Mouse (Mus musculus): Measurements from ENCODE around the gene Siah2. TPM values are rescaled to one million over a fixed set of nuclear protein-coding genes. Genes with fewer than 3 reads are reported as not detected.

Gene Siah2
- polyA plus RNA-seq, 1 experiment, result 18.4 TPM

DNA sequence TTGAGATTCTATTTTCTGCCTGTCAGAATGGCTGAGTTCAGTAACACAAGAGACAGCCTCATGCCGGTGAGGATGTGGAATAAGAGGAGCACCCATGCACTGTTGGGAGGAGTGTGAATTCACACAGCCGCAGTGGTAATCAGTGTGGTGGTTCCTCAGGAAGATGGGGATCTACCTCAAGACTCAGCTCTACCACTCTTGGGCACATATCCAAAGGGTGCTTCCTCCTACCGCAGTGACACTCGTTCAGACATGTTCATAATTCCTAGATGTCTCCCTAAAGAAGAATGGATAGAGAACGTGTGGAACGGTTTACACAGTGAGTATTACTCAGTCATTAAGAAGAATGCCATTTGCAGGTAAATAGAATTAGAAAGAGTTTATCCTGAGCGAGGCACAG lies 3.1 kb downstream of the Siah2 start:
- TF ChIP-seq MAX (IDR thresholded peaks at IDR 0.05) (no peak), CEBPB (IDR thresholded peaks at IDR 0.05; ENCODE audit: low read depth) (no peak), CTCF (IDR thresholded peaks at IDR 0.05; ENCODE audit: control insufficient read depth, insufficient read depth, insufficient read length) (no peak), FOSL1 (IDR thresholded peaks at IDR 0.05; ENCODE audit: insufficient read depth, low read length, poor library complexity, severe bottlenecking) (no peak), MYOG (IDR thresholded peaks at IDR 0.05; ENCODE audit: control insufficient read depth, extremely low read depth, insufficient read length) (no peak), USF1 (IDR thresholded peaks at IDR 0.05; ENCODE audit: low read depth) (no peak), MYOD1 (IDR thresholded peaks at IDR 0.05; ENCODE audit: control insufficient read depth, insufficient read length, low read depth) (no peak)
- no peak overlapping the region for H3K4me3 ChIP-seq (ENCODE audit: insufficient read depth, poor library complexity, severe bottlenecking)

GRCm38 (mm10) chr3:58688551-58688950 lies 3.6 kb downstream of the Siah2 start:
- H3K4me3 ChIP-seq (ENCODE audit: insufficient read depth, poor library complexity, severe bottlenecking), result no peak overlapping the region
- H3K79me3 ChIP-seq (ENCODE audit: low read depth), result peaks cover 75% of the 10 kb centered on the region
- TF ChIP-seq CEBPB (IDR thresholded peaks at IDR 0.05; ENCODE audit: low read depth), result no peak
- no peak for TF ChIP-seq FOSL1 (IDR thresholded peaks at IDR 0.05; ENCODE audit: insufficient read depth, low read length, poor library complexity, severe bottlenecking)
- TF ChIP-seq CTCF (IDR thresholded peaks at IDR 0.05; ENCODE audit: control insufficient read depth, insufficient read depth, insufficient read length), result no peak
- no peak for TF ChIP-seq USF1 (IDR thresholded peaks at IDR 0.05; ENCODE audit: low read depth)
- TF ChIP-seq MYOD1 (IDR thresholded peaks at IDR 0.05; ENCODE audit: control insufficient read depth, insufficient read length, low read depth), result no peak
- TF ChIP-seq MYOG (IDR thresholded peaks at IDR 0.05; ENCODE audit: control insufficient read depth, extremely low read depth, insufficient read length), result no peak
- TF ChIP-seq MAX (IDR thresholded peaks at IDR 0.05), result no peak
- no peak overlapping the region for H3ac ChIP-seq (ENCODE audit: control insufficient read depth, insufficient read length, low read depth)
- H3K79me2 ChIP-seq (ENCODE audit: control insufficient read depth, insufficient read depth), result peaks cover 83% of the 10 kb centered on the region
- H3K27me3 ChIP-seq (ENCODE audit: control insufficient read depth, insufficient read depth, insufficient read length), result no peaks in the 10 kb centered on the region
- H3K36me3 ChIP-seq (ENCODE audit: control insufficient read depth, insufficient read depth), result peaks cover 12% of the 10 kb centered on the region

More for the DNA sequence above, 3.1 kb downstream of the Siah2 start:
- H3K36me3 ChIP-seq (ENCODE audit: control insufficient read depth, insufficient read depth), result peaks cover 10% of the 10 kb centered on the region
- H3K79me2 ChIP-seq (ENCODE audit: control insufficient read depth, insufficient read depth), result peaks cover 77% of the 10 kb centered on the region
- no peaks in the 10 kb centered on the region for H3K27me3 ChIP-seq (ENCODE audit: control insufficient read depth, insufficient read depth, insufficient read length)
- H3ac ChIP-seq (ENCODE audit: control insufficient read depth, insufficient read length, low read depth), result no peak overlapping the region
- peaks cover 72% of the 10 kb centered on the region for H3K79me3 ChIP-seq (ENCODE audit: low read depth)

- H3ac ChIP-seq (ENCODE audit: control insufficient read depth, insufficient read length, low read depth), result no peak overlapping the region
- H3K36me3 ChIP-seq (ENCODE audit: control insufficient read depth, insufficient read depth), result peaks cover 20% of the 10 kb centered on the region
- H3K79me3 ChIP-seq (ENCODE audit: low read depth), result peaks cover 89% of the 10 kb centered on the region
- no peak overlapping the region for H3K4me3 ChIP-seq (ENCODE audit: insufficient read depth, poor library complexity, severe bottlenecking)
- H3K79me2 ChIP-seq (ENCODE audit: control insufficient read depth, insufficient read depth), result peaks cover 99% of the 10 kb centered on the region
- no peak for TF ChIP-seq USF1 (IDR thresholded peaks at IDR 0.05; ENCODE audit: low read depth)
- TF ChIP-seq CTCF (IDR thresholded peaks at IDR 0.05; ENCODE audit: control insufficient read depth, insufficient read depth, insufficient read length), result no peak
- no peak for TF ChIP-seq MAX (IDR thresholded peaks at IDR 0.05)
- no peak for TF ChIP-seq MYOD1 (IDR thresholded peaks at IDR 0.05; ENCODE audit: control insufficient read depth, insufficient read length, low read depth)
- no peak for TF ChIP-seq CEBPB (IDR thresholded peaks at IDR 0.05; ENCODE audit: low read depth)
- TF ChIP-seq MYOG (IDR thresholded peaks at IDR 0.05; ENCODE audit: control insufficient read depth, extremely low read depth, insufficient read length), result no peak
- no peak for TF ChIP-seq FOSL1 (IDR thresholded peaks at IDR 0.05; ENCODE audit: insufficient read depth, low read length, poor library complexity, severe bottlenecking)
- no peaks in the 10 kb centered on the region for H3K27me3 ChIP-seq (ENCODE audit: control insufficient read depth, insufficient read depth, insufficient read length)
Observed at GRCm38 (mm10) chr3:58686922-58687284, 5.3 kb downstream of the Siah2 start.

GRCm38 (mm10) chr3:58686206-58686921 lies 5.8 kb downstream of the Siah2 start:
- no peaks in the 10 kb centered on the region for H3K27me3 ChIP-seq (ENCODE audit: control insufficient read depth, insufficient read depth, insufficient read length)
- TF ChIP-seq USF1 (IDR thresholded peaks at IDR 0.05; ENCODE audit: low read depth) (no peak), MYOG (IDR thresholded peaks at IDR 0.05; ENCODE audit: control insufficient read depth, extremely low read depth, insufficient read length) (no peak), MYOD1 (IDR thresholded peaks at IDR 0.05; ENCODE audit: control insufficient read depth, insufficient read length, low read depth) (no peak), CEBPB (IDR thresholded peaks at IDR 0.05; ENCODE audit: low read depth) (no peak), CTCF (IDR thresholded peaks at IDR 0.05; ENCODE audit: control insufficient read depth, insufficient read depth, insufficient read length) (no peak), FOSL1 (IDR thresholded peaks at IDR 0.05; ENCODE audit: insufficient read depth, low read length, poor library complexity, severe bottlenecking) (no peak), MAX (IDR thresholded peaks at IDR 0.05) (no peak)
- peaks cover 100% of the 10 kb centered on the region for H3K79me2 ChIP-seq (ENCODE audit: control insufficient read depth, insufficient read depth)
- H3K36me3 ChIP-seq (ENCODE audit: control insufficient read depth, insufficient read depth), result peaks cover 20% of the 10 kb centered on the region
- peaks cover 89% of the 10 kb centered on the region for H3K79me3 ChIP-seq (ENCODE audit: low read depth)
- no peak overlapping the region for H3K4me3 ChIP-seq (ENCODE audit: insufficient read depth, poor library complexity, severe bottlenecking)
- H3ac ChIP-seq (ENCODE audit: control insufficient read depth, insufficient read length, low read depth), result no peak overlapping the region

DNA sequence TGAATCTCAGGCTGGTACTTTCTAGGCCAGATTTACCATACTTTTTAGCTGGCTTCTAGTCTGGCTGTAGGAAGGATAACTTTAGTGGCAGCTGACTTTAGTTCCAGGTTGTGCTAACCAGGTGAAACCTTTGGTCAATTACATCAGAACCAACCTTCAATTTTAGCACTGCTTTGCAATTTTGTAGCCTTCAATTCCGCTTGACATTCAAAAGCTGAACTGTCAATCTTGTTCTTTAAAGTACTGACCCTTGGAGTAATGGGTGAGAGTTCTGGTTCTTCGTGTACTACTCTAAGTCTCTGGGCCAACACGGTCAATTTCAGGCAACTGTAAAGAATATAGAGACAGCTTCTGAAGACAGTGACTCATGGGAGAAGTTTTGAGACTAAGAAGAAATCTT lies 6.8 kb downstream of the Siah2 start:
- no peak for TF ChIP-seq MAX (IDR thresholded peaks at IDR 0.05)
- no peak for TF ChIP-seq USF1 (IDR thresholded peaks at IDR 0.05; ENCODE audit: low read depth)
- no peak for TF ChIP-seq CEBPB (IDR thresholded peaks at IDR 0.05; ENCODE audit: low read depth)
- no peak for TF ChIP-seq MYOG (IDR thresholded peaks at IDR 0.05; ENCODE audit: control insufficient read depth, extremely low read depth, insufficient read length)
- TF ChIP-seq CTCF (IDR thresholded peaks at IDR 0.05; ENCODE audit: control insufficient read depth, insufficient read depth, insufficient read length), result no peak
- TF ChIP-seq FOSL1 (IDR thresholded peaks at IDR 0.05; ENCODE audit: insufficient read depth, low read length, poor library complexity, severe bottlenecking), result no peak
- TF ChIP-seq MYOD1 (IDR thresholded peaks at IDR 0.05; ENCODE audit: control insufficient read depth, insufficient read length, low read depth), result no peak
- peaks cover 20% of the 10 kb centered on the region for H3K36me3 ChIP-seq (ENCODE audit: control insufficient read depth, insufficient read depth)
- no peak overlapping the region for H3K4me3 ChIP-seq (ENCODE audit: insufficient read depth, poor library complexity, severe bottlenecking)
- peaks cover 100% of the 10 kb centered on the region for H3K79me2 ChIP-seq (ENCODE audit: control insufficient read depth, insufficient read depth)
- H3K27me3 ChIP-seq (ENCODE audit: control insufficient read depth, insufficient read depth, insufficient read length), result no peaks in the 10 kb centered on the region
- H3ac ChIP-seq (ENCODE audit: control insufficient read depth, insufficient read length, low read depth), result no peak overlapping the region
- peaks cover 85% of the 10 kb centered on the region for H3K79me3 ChIP-seq (ENCODE audit: low read depth)
